Mouse (Mus musculus) thymus, adult 2 months (tissue): ENCODE measurements around the gene Mfsd2b. TPM values are rescaled to one million over a fixed set of nuclear protein-coding genes. Genes with fewer than 3 reads are reported as not detected.
"Not testable (repeated sequence)": the region's sequence is repeated elsewhere in the genome, so short reads cannot be mapped to it uniquely, and the experiment has no call there.

Experiments used
- DNase-seq: peaks from one replicate; pipeline ENCODE4 v3.0.0; 2021
- H3K27ac ChIP-seq: fragments of 200-500 bp; 2 replicates; pipeline ENCODE4 v1.5.1; 2012; ENCODE audit warnings: low read length, control low read depth; ENCODE audit not compliant: control insufficient read depth, insufficient read depth
- H3K27me3 ChIP-seq: fragments of 200-500 bp; 2 replicates; pipeline ENCODE4 v1.6.1; 2012; ENCODE audit warnings: mild to moderate bottlenecking, low read length, moderate library complexity, mixed read lengths; ENCODE audit not compliant: control insufficient read depth, insufficient read depth
- H3K36me3 ChIP-seq: fragments of 200-500 bp; 2 replicates; pipeline ENCODE4 v1.6.1; 2012; ENCODE audit warnings: mild to moderate bottlenecking, low read length, moderate library complexity; ENCODE audit not compliant: control insufficient read depth, insufficient read depth
- H3K4me1 ChIP-seq: fragments of 200-500 bp; replicated peaks from 2 replicates; pipeline ENCODE4 v1.6.1; 2012; ENCODE audit warnings: low read length; ENCODE audit not compliant: control insufficient read depth, insufficient read depth
- H3K4me3 ChIP-seq: fragments of 200-500 bp; 2 replicates; pipeline ENCODE4 v1.5.1; 2012; ENCODE audit warnings: mild to moderate bottlenecking, low read length, control low read depth, moderate library complexity; ENCODE audit not compliant: control insufficient read depth, insufficient read depth
- CTCF ChIP-seq: fragments of 200-500 bp; IDR thresholded peaks from 2 replicates; pipeline ENCODE4 v1.5.1; 2012; ENCODE audit warnings: mild to moderate bottlenecking, control low read depth, low read length, moderate library complexity, borderline replicate concordance; ENCODE audit not compliant: control insufficient read depth, poor library complexity, insufficient read depth; ENCODE audit errors: extremely low read depth
- POLR2A ChIP-seq: fragments of 200-500 bp; IDR thresholded peaks from 2 replicates; pipeline ENCODE4 v1.6.1; 2012; ENCODE audit warnings: mild to moderate bottlenecking, low read length, control low read depth, moderate library complexity; ENCODE audit not compliant: control insufficient read depth, poor library complexity, insufficient read depth; ENCODE audit errors: extremely low read depth
- WGBS: fragments of 180-500 bp; shearing (Covaris S2); methylation state at CpG from one replicate; pipeline ENCODE4 v1.1.7; 2018; 5-methylcytosine and 5-hydroxymethylcytosine counted together
- polyA plus RNA-seq: library from polyadenylated mRNA; depleted of rRNA; stranded (reverse); fragments of >200 nt; gene quantifications from 2 replicates; pipeline ENCODE4 v1.2.3, GENCODE M21; 2012; rRNA removed

The Mfsd2b gene
- 2.3 and 2.7 TPM in 2 replicates for polyA plus RNA-seq

DNA sequence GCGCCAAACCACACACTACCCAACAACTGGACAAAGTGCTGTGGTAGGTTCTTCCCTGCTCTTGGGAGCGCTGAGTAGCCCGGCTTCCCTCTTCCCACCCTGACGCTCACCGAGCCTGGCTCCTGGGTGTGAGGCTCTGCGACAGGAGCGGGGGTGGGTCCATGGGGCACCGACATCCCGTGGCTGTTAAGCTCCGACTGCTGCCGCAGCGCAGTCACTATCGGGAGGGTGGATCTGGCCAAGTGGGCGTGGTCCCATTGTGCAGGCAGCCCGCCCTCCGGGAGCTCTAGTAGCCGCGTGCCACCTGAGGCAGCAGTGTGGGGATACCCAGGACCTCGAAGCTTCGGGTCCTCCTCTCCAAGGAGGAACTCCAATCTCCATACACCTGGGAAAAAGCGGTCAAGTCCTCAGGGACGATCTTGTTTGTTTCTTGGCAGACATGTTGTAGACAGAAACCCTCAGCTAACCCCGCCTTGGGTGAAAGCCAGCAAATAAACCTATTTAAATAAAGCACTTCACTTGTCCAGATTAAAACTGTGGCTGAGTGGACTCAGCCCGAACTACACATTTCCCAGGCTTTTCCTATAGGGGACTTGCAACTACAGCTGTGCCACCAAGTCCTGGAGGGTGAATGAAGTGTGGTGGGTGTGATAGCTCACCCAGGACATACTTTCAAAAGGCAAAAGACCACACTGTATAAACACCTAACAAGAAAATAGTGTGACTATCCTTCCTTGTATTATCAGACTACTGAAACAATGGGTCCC, at the start of gene Mfsd2b:
Mfsd2b (minus strand) TSS at position 199 of the 767 bp plus-strand sequence.
- no peaks in the 10 kb centered on the region for H3K27me3 ChIP-seq
- peak; percentile 71 for DNase-seq
- H3K27ac ChIP-seq = no peak within 1 kb of the TSS
- 5% methylated on average over 24 of the region's 24 CpGs for WGBS
- H3K4me1 ChIP-seq = peaks cover 8% of the 10 kb centered on the region
- H3K4me3 ChIP-seq = no peak within 1 kb of the TSS
- no peak for TF ChIP-seq CTCF
- TF ChIP-seq POLR2A = no peak
- peaks cover 3% of the 10 kb centered on the region for H3K36me3 ChIP-seq

DNA sequence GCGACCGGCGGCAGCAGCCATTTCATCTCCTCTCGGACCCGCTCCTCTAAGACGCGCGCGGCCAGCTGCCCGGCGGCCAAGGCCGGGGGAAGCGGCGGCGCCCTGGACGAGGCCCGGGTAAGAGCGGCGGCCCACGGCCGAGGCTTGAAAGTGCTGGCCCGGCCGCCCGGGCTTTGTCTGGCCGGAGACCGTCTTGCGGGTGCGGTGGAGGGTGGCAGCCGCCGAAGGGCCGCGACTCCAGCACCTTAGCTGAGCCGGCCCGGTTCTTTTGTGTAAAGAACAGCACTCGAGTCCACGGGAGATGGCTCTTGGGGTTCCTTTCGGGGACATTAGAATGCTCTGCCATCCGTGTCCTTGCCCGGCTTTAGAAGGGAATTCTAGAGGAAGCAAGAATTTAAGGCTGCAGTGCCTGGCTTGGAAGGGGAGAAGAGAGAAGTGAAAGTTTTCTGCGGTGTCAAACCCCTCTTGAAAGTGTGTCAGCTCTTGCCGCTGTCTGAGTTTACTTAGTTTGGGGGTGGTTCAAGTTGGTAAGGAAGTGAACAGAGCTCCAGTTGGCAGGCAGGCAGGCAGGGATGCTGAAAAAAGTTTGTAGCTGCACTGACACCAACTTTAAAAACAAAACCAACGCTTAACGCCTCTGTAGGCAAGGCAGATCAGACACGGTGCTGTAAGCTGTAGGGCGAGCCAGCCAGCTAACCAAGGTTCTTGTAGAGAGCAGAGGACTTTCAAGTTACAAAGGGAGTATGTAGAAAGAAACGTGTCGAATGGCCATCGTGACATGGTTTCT, 43.8 kb upstream of the Mfsd2b start:
- Histone ChIP-seq H3K4me3 (peak overlapping the region; percentile 99), H3K4me1 (peaks cover 5% of the 10 kb centered on the region; the same call in 1 of the 2 replicates), H3K36me3 (no peaks in the 10 kb centered on the region), H3K27ac (peak overlapping the region; percentile 97), H3K27me3 (no peaks in the 10 kb centered on the region)
- WGBS = under 1% methylated on average over 48 of the region's 48 CpGs
- peak; percentile 67 for DNase-seq
- TF ChIP-seq CTCF = no peak
- peak; percentile 55; the same call in 1 of the 2 replicates for TF ChIP-seq POLR2A

DNA sequence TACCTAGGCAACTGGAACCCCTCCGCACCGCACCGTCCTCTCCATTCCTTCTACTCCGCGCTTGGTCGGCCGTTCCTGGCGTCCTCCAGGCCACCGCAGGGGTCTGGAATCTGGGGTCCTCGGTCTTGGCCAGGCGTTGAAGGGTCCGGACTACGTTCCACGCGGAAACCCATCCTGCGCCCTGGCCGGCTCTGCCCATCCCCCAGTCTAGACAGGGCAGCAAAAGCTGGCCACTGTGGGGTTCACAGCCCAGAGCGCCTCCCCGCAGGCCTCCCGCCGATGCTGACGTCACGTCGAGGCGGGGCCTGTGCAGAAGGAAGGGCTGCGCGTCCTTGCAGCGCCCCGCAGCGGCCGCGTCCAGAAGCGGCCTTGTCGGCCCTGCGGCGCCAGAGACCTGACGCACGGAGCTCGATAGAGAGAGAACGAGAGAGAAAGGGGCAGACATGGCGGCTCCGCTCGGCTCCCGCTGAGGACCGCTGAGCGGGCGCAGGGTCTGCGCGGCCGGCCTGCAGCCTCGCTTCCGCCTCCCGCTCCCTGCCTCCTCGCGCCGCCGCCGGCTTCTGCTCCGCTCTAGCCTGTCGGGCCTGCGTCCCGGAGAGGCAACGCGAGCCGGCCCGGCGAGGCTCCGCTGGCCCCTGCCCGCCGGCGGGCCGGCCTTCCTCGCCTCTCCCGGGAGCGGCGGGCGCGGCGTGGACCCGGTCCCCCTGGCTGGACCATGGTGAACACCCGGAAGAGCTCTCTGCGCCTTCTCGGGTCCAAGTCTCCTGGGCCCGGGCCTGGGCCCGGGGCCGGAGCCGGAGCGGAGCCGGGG, 43.0 kb upstream of the Mfsd2b start, which contains the start of gene Atad2b:
Atad2b (plus strand) TSS at position 360 of the 811 bp plus-strand sequence.
- peak; percentile 99 for TF ChIP-seq CTCF
- peak; percentile 95 for TF ChIP-seq POLR2A
- peak; percentile 97 for DNase-seq
- H3K27me3 ChIP-seq = no peaks in the 10 kb centered on the region
- H3K27ac ChIP-seq = peak within 1 kb of the TSS; percentile 97
- peaks cover 3% of the 10 kb centered on the region; the same call in 1 of the 2 replicates for H3K4me1 ChIP-seq
- no peaks in the 10 kb centered on the region for H3K36me3 ChIP-seq
- WGBS = under 1% methylated on average over 88 of the region's 89 CpGs
- H3K4me3 ChIP-seq = peak within 1 kb of the TSS; percentile 99

DNA sequence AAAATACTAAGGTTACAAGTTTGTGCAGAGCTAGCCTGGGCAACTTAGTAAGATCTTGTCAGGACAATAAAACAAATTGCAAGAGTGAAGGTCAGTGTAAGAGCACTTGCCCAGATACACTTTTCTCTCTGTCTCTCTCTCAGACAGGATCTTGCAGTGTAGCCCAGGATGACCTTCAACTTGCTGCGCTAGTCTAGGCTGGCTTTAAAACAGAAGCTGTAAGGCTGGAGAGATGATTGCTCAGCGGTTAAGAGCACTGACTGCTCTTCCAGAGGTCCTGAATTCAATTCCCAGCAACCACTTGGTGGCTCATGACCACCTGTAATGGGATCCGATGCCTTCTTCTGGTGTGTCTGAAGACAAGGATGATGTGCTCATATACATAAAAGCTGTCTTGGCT, 40.8 kb upstream of the Mfsd2b start:
- Histone ChIP-seq H3K36me3 (no peaks in the 10 kb centered on the region), H3K4me3 (no peak overlapping the region), H3K4me1 (peaks cover 3% of the 10 kb centered on the region; the same call in 1 of the 2 replicates), H3K27me3 (no peaks in the 10 kb centered on the region), H3K27ac (no peak overlapping the region)
- TF ChIP-seq POLR2A (no peak), CTCF (no peak)
- DNase-seq = no peak
- WGBS = 94% methylated on average over 3 of the region's 3 CpGs

DNA sequence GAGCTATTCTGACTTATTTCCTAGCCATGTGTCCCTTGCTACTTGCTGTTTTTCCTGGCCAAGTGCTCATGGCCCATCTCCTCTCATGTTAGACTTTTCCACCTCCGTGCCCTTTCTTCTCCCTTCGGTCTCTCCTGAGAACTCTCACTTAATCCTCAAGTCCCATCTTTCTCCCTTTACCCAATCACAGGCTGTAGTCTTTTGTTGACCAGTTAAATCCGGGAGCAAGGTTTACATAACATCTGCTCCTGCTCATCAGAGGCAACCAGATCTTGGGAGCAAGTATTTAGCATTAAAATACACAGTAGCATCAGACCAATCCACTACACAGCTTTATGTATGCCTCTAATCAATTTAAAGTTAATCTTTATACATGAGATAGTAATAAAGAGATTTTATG, 40.3 kb upstream of the Mfsd2b start:
- H3K4me3 ChIP-seq = no peak overlapping the region
- H3K27ac ChIP-seq = no peak overlapping the region
- DNase-seq = no peak
- no peak for TF ChIP-seq POLR2A
- no peak for TF ChIP-seq CTCF
- H3K36me3 ChIP-seq = no peaks in the 10 kb centered on the region
- WGBS = 94% methylated on average over 3 of the region's 3 CpGs
- H3K4me1 ChIP-seq = peaks cover under 1% of the 10 kb centered on the region; the same call in 1 of the 2 replicates
- H3K27me3 ChIP-seq = no peaks in the 10 kb centered on the region

DNA sequence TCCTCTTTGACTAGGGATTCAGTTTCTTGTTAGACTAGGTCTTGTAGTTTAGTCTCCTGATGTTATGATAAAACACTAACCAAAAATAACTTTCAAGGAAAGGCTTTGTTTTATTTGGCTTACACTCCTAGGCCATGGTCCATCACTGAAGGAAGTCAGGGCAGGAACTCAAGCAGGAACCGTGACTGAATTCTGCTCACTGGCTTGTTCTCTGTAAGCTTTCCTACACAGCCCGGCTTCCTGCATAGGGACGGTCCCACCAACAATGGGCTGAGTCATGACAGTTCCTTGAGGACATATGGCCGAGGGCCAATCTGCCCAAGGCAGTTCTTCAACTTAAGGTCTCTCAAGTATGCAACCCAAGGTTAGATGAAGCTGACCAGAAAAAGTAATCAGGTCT, 37.6 kb upstream of the Mfsd2b start:
- H3K27ac ChIP-seq = no peak overlapping the region
- no peak for DNase-seq
- H3K36me3 ChIP-seq = no peaks in the 10 kb centered on the region
- no peak for TF ChIP-seq POLR2A
- TF ChIP-seq CTCF = no peak
- no peaks in the 10 kb centered on the region for H3K27me3 ChIP-seq
- no peaks in the 10 kb centered on the region for H3K4me1 ChIP-seq
- no peak overlapping the region for H3K4me3 ChIP-seq
- whole genome bisulfite sequencing = 85% methylated on average over 4 of the region's 4 CpGs

DNA sequence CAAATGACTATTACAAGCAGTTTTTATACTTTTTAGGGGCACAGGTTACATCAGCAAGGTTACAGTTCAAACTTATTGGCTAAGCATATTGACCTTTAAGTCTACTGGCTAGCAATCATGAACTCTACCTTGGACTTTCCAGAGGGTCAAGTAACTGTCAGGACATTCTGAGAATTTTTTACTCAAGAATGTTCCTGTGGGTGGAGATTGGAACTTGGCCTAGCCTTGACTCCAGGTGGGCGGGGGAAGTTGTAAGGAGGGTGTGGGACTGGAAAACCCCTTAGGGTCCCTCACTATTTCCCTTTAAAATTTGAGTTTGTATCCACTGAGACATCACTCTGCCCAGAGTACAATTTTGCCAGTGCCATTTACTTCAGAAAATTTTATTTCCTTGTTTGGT, 36.3 kb upstream of the Mfsd2b start:
- not testable (repeated sequence) for H3K27me3 ChIP-seq, H3K27ac ChIP-seq, H3K4me3 ChIP-seq, H3K4me1 ChIP-seq, H3K36me3 ChIP-seq, DNase-seq
- 93% methylated on average over 1 of the region's 1 CpGs for WGBS
